Mouse (Mus musculus): Measurements from ENCODE around the gene Copb1. TPM values are rescaled to one million over a fixed set of nuclear protein-coding genes. Genes with fewer than 3 reads are reported as not detected.

Copb1 gene
- polyA plus RNA-seq, 1 experiment = 26.6 TPM

GRCm38 (mm10) chr7:114220433-114220832, 34.1 kb downstream of the Copb1 start:
- Histone ChIP-seq H3K27me3 (ENCODE audit: control insufficient read depth, insufficient read depth, low read length) (no peaks in the 10 kb centered on the region), H3K4me3 (ENCODE audit: control insufficient read depth, low read depth, low read length) (no peak overlapping the region), H3K36me3 (ENCODE audit: control insufficient read depth, insufficient read depth, low read length) (peaks cover 2% of the 10 kb centered on the region; the same call in 1 of the 2 replicates), H3K4me1 (ENCODE audit: control insufficient read depth, insufficient read depth, low read length) (no peaks in the 10 kb centered on the region), H3K27ac (ENCODE audit: control insufficient read depth, insufficient read depth, low read depth, low read length) (no peak overlapping the region)
- TF ChIP-seq CTCF (IDR thresholded peaks at IDR 0.05; ENCODE audit: control insufficient read depth, insufficient read depth, insufficient replicate concordance, low read depth, low read length) = no peak
- no peak for TF ChIP-seq POLR2A (IDR thresholded peaks at IDR 0.05; ENCODE audit: control insufficient read depth, low read depth, low read length)

GRCm38 (mm10) chr7:114216908-114217307, 37.6 kb downstream of the Copb1 start:
- Histone ChIP-seq H3K36me3 (ENCODE audit: control insufficient read depth, insufficient read depth, low read length) (peaks cover 1% of the 10 kb centered on the region; the same call in 1 of the 2 replicates), H3K4me1 (ENCODE audit: control insufficient read depth, insufficient read depth, low read length) (no peaks in the 10 kb centered on the region), H3K27ac (ENCODE audit: control insufficient read depth, insufficient read depth, low read depth, low read length) (no peak overlapping the region), H3K27me3 (ENCODE audit: control insufficient read depth, insufficient read depth, low read length) (no peaks in the 10 kb centered on the region), H3K4me3 (ENCODE audit: control insufficient read depth, low read depth, low read length) (no peak overlapping the region)
- no peak for TF ChIP-seq CTCF (IDR thresholded peaks at IDR 0.05; ENCODE audit: control insufficient read depth, insufficient read depth, insufficient replicate concordance, low read depth, low read length)
- TF ChIP-seq POLR2A (IDR thresholded peaks at IDR 0.05; ENCODE audit: control insufficient read depth, low read depth, low read length) = no peak

GRCm38 (mm10) chr7:114214385-114214784, 40.1 kb downstream of the Copb1 start:
- peaks cover 1% of the 10 kb centered on the region; the same call in 1 of the 2 replicates for H3K36me3 ChIP-seq (ENCODE audit: control insufficient read depth, insufficient read depth, low read length)

GRCm38 (mm10) chr7:114213537-114213936, 41.0 kb downstream of the Copb1 start:
- no peak overlapping the region for H3K27ac ChIP-seq (ENCODE audit: control insufficient read depth, insufficient read depth, low read depth, low read length)
- no peak overlapping the region for H3K4me3 ChIP-seq (ENCODE audit: control insufficient read depth, low read depth, low read length)
- H3K36me3 ChIP-seq (ENCODE audit: control insufficient read depth, insufficient read depth, low read length) = peaks cover 1% of the 10 kb centered on the region; the same call in 1 of the 2 replicates
- H3K27me3 ChIP-seq (ENCODE audit: control insufficient read depth, insufficient read depth, low read length) = no peaks in the 10 kb centered on the region
- no peaks in the 10 kb centered on the region; the same call in 1 of the 2 replicates for H3K4me1 ChIP-seq (ENCODE audit: control insufficient read depth, insufficient read depth, low read length)
- TF ChIP-seq POLR2A (IDR thresholded peaks at IDR 0.05; ENCODE audit: control insufficient read depth, low read depth, low read length) = no peak
- no peak for TF ChIP-seq CTCF (IDR thresholded peaks at IDR 0.05; ENCODE audit: control insufficient read depth, insufficient read depth, insufficient replicate concordance, low read depth, low read length)

More at GRCm38 (mm10) chr7:114214385-114214784, 40.1 kb downstream of the Copb1 start:
- Histone ChIP-seq H3K4me1 (ENCODE audit: control insufficient read depth, insufficient read depth, low read length) (no peaks in the 10 kb centered on the region), H3K4me3 (ENCODE audit: control insufficient read depth, low read depth, low read length) (no peak overlapping the region), H3K27me3 (ENCODE audit: control insufficient read depth, insufficient read depth, low read length) (no peaks in the 10 kb centered on the region), H3K27ac (ENCODE audit: control insufficient read depth, insufficient read depth, low read depth, low read length) (no peak overlapping the region)
- no peak for TF ChIP-seq CTCF (IDR thresholded peaks at IDR 0.05; ENCODE audit: control insufficient read depth, insufficient read depth, insufficient replicate concordance, low read depth, low read length)
- TF ChIP-seq POLR2A (IDR thresholded peaks at IDR 0.05; ENCODE audit: control insufficient read depth, low read depth, low read length) = no peak

GRCm38 (mm10) chr7:114210618-114211017, 43.9 kb downstream of the Copb1 start:
- no peaks in the 10 kb centered on the region for H3K27me3 ChIP-seq (ENCODE audit: control insufficient read depth, insufficient read depth, low read length)

GRCm38 (mm10) chr7:114209841-114210240, 44.7 kb downstream of the Copb1 start:
- TF ChIP-seq CTCF (IDR thresholded peaks at IDR 0.05; ENCODE audit: control insufficient read depth, insufficient read depth, insufficient replicate concordance, low read depth, low read length) (no peak), POLR2A (IDR thresholded peaks at IDR 0.05; ENCODE audit: control insufficient read depth, low read depth, low read length) (no peak)
- no peaks in the 10 kb centered on the region for H3K36me3 ChIP-seq (ENCODE audit: control insufficient read depth, insufficient read depth, low read length)
- no peak overlapping the region for H3K27ac ChIP-seq (ENCODE audit: control insufficient read depth, insufficient read depth, low read depth, low read length)
- no peaks in the 10 kb centered on the region for H3K27me3 ChIP-seq (ENCODE audit: control insufficient read depth, insufficient read depth, low read length)
- no peaks in the 10 kb centered on the region; the same call in 1 of the 2 replicates for H3K4me1 ChIP-seq (ENCODE audit: control insufficient read depth, insufficient read depth, low read length)
- no peak overlapping the region for H3K4me3 ChIP-seq (ENCODE audit: control insufficient read depth, low read depth, low read length)

More at GRCm38 (mm10) chr7:114210618-114211017, 43.9 kb downstream of the Copb1 start:
- no peak overlapping the region for H3K27ac ChIP-seq (ENCODE audit: control insufficient read depth, insufficient read depth, low read depth, low read length)
- H3K36me3 ChIP-seq (ENCODE audit: control insufficient read depth, insufficient read depth, low read length) = no peaks in the 10 kb centered on the region
- TF ChIP-seq POLR2A (IDR thresholded peaks at IDR 0.05; ENCODE audit: control insufficient read depth, low read depth, low read length) = no peak
- TF ChIP-seq CTCF (IDR thresholded peaks at IDR 0.05; ENCODE audit: control insufficient read depth, insufficient read depth, insufficient replicate concordance, low read depth, low read length) = no peak
- no peaks in the 10 kb centered on the region; the same call in 1 of the 2 replicates for H3K4me1 ChIP-seq (ENCODE audit: control insufficient read depth, insufficient read depth, low read length)
- H3K4me3 ChIP-seq (ENCODE audit: control insufficient read depth, low read depth, low read length) = no peak overlapping the region

GRCm38 (mm10) chr7:114203491-114204359, 50.8 kb downstream of the Copb1 start:
- Histone ChIP-seq H3K27me3 (ENCODE audit: control insufficient read depth, insufficient read depth, low read length) (no peaks in the 10 kb centered on the region), H3K27ac (ENCODE audit: control insufficient read depth, insufficient read depth, low read depth, low read length) (no peak overlapping the region), H3K4me1 (ENCODE audit: control insufficient read depth, insufficient read depth, low read length) (no peaks in the 10 kb centered on the region; the same call in 1 of the 2 replicates), H3K36me3 (ENCODE audit: control insufficient read depth, insufficient read depth, low read length) (no peaks in the 10 kb centered on the region), H3K4me3 (ENCODE audit: control insufficient read depth, low read depth, low read length) (no peak overlapping the region)
- TF ChIP-seq POLR2A (IDR thresholded peaks at IDR 0.05; ENCODE audit: control insufficient read depth, low read depth, low read length) = no peak
- TF ChIP-seq CTCF (IDR thresholded peaks at IDR 0.05; ENCODE audit: control insufficient read depth, insufficient read depth, insufficient replicate concordance, low read depth, low read length) = no peak

All from testis, adult 2 months (tissue).